Mouse (Mus musculus) heart, adult 2 months (tissue): ENCODE data around the gene Gipc2. TPM values are rescaled to one million over a fixed set of nuclear protein-coding genes. Genes with fewer than 3 reads are reported as not detected.

Experiments used
- DNase-seq, 2 experiments: peaks; one replicate each; pipeline ENCODE4 v3.0.0; 2021
- H3K27ac ChIP-seq: fragments of 200-600 bp; 2 replicates; pipeline ENCODE4 v1.8.1; 2022
- H3K27me3 ChIP-seq: fragments of 200-500 bp; 2 replicates; pipeline ENCODE4 v1.6.1; 2012; ENCODE audit warnings: mild to moderate bottlenecking, low read length, inconsistent platforms, mixed read lengths; ENCODE audit not compliant: control insufficient read depth, insufficient read depth
- H3K36me3 ChIP-seq: fragments of 200-500 bp; 2 replicates; pipeline ENCODE4 v1.6.1; 2012; ENCODE audit warnings: low read length, inconsistent platforms; ENCODE audit not compliant: control insufficient read depth, insufficient read depth
- H3K4me1 ChIP-seq: fragments of 200-500 bp; 2 replicates; pipeline ENCODE4 v1.6.1; 2011; ENCODE audit warnings: low read length; ENCODE audit not compliant: control insufficient read depth, insufficient read depth
- H3K4me3 ChIP-seq: fragments of 200-600 bp; 2 replicates; pipeline ENCODE4 v1.8.1; 2022
- H3K79me2 ChIP-seq: fragments of 200-500 bp; replicated peaks from 2 replicates; pipeline ENCODE4 v1.6.1; 2012; ENCODE audit warnings: mild to moderate bottlenecking, inconsistent platforms, low read length, moderate library complexity, mixed read lengths; ENCODE audit not compliant: control insufficient read depth, insufficient read depth
- H3K9ac ChIP-seq: fragments of 200-500 bp; 2 replicates; pipeline ENCODE4 v1.6.1; 2012; ENCODE audit warnings: low read depth, mild to moderate bottlenecking, control low read depth, inconsistent platforms, low read length, mixed read lengths
- CTCF ChIP-seq: fragments of 200-600 bp; IDR thresholded peaks from 2 replicates; pipeline ENCODE4 v1.8.1; 2022; ENCODE audit warnings: antibody characterized with exemption, mild to moderate bottlenecking, moderate library complexity
- EP300 ChIP-seq: fragments of 200-500 bp; IDR thresholded peaks from 2 replicates; pipeline ENCODE4 v1.6.1; 2011; ENCODE audit warnings: low read depth, low read length, control low read depth; ENCODE audit not compliant: insufficient read depth
- POLR2A ChIP-seq: fragments of 200-500 bp; IDR thresholded peaks from 2 replicates; pipeline ENCODE4 v1.6.1; 2011; ENCODE audit warnings: mild to moderate bottlenecking, low read depth, low read length, control low read depth; ENCODE audit not compliant: insufficient read depth
- WGBS: fragments of 180-500 bp; shearing (Covaris S2); methylation state at CpG from one replicate; pipeline ENCODE4 v1.1.7; 2018; 5-methylcytosine and 5-hydroxymethylcytosine counted together
- intact Hi-C: fragments of 180-260 bp; cut with DNase I; formaldehyde crosslinking; loops from one replicate; pipeline ENCODE4 v1.15.1; 2025
- polyA plus RNA-seq: library from polyadenylated mRNA; depleted of rRNA; stranded (reverse); fragments of >200 nt; gene quantifications from 2 replicates; pipeline ENCODE4 v1.2.3, GENCODE M21; 2012
- total RNA-seq, 2 experiments: library from RNA; stranded (reverse); gene quantifications; 2 replicates each; pipeline ENCODE4 v1.2.3; 2021

The Gipc2 gene
- total and polyA plus RNA-seq, 3 experiments = 3.5 to 6.1 (median 5.2) TPM

DNA sequence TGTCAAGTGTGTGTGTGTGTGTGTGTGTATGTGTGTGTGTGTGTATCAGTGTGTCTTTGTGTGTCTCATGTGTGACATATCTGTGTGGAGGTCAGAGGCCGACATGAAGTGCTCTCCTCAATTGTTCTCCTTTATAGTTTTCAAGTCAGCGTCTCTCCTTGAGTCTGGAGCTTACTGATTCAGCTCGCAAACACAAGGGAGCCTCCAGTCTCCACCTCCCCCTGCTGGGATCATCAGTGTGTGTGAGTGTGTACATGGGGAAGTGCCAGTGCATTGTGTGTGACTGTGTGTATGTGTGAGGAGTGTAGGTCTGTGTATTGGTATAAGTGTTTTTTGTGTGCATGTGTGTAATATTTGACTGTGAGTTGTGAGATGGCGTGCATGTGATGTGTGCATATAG, 62.6 kb downstream of the Gipc2 start:
- DNase-seq = no peak
- Histone ChIP-seq H3K4me1 (peaks cover 3% of the 10 kb centered on the region; the same call in 1 of the 2 replicates), H3K4me3 (no peak overlapping the region), H3K27me3 (no peaks in the 10 kb centered on the region; the same call in 1 of the 2 replicates), H3K36me3 (no peaks in the 10 kb centered on the region), H3K9ac (no peak overlapping the region), H3K27ac (no peak overlapping the region), H3K79me2 (no peaks in the 10 kb centered on the region)
- intact Hi-C loops = no loop called here
- 95% methylated on average over 4 of the region's 4 CpGs for WGBS
- TF ChIP-seq CTCF = no peak
- no peak for TF ChIP-seq POLR2A
- TF ChIP-seq EP300 = no peak

GRCm38 (mm10) chr3:152101459-152101858, 64.6 kb downstream of the Gipc2 start:
- DNase-seq = no peak
- H3K4me1 ChIP-seq = no peaks in the 10 kb centered on the region
- no peaks in the 10 kb centered on the region for H3K79me2 ChIP-seq
- H3K27me3 ChIP-seq = no peaks in the 10 kb centered on the region
- no peak overlapping the region for H3K4me3 ChIP-seq
- H3K9ac ChIP-seq = no peak overlapping the region
- WGBS = 93% methylated on average over 7 of the region's 7 CpGs
- TF ChIP-seq CTCF (0 out of 2 replicates have a peak, but pooled peaks have one; percentile 11), EP300 (no peak)
- no peaks in the 10 kb centered on the region for H3K36me3 ChIP-seq
- no peak overlapping the region for H3K27ac ChIP-seq
- intact Hi-C loops = no loop called here

GRCm38 (mm10) chr3:152100119-152100818, 65.8 kb downstream of the Gipc2 start:
- intact Hi-C loops = no loop called here
- WGBS = 67% methylated on average over 11 of the region's 11 CpGs
- no peak overlapping the region for H3K4me3 ChIP-seq
- no peaks in the 10 kb centered on the region for H3K79me2 ChIP-seq
- H3K27ac ChIP-seq = no peak overlapping the region
- H3K27me3 ChIP-seq = no peaks in the 10 kb centered on the region
- H3K4me1 ChIP-seq = no peaks in the 10 kb centered on the region
- no peak overlapping the region for H3K9ac ChIP-seq
- no peak for DNase-seq
- TF ChIP-seq CTCF (no peak), EP300 (no peak), POLR2A (no peak)
- H3K36me3 ChIP-seq = no peaks in the 10 kb centered on the region

GRCm38 (mm10) chr3:152095030-152095429, 71.0 kb downstream of the Gipc2 start:
- no peak for DNase-seq
- Histone ChIP-seq H3K27me3 (no peaks in the 10 kb centered on the region), H3K9ac (no peak overlapping the region), H3K27ac (no peak overlapping the region), H3K79me2 (no peaks in the 10 kb centered on the region), H3K36me3 (no peaks in the 10 kb centered on the region), H3K4me3 (no peak overlapping the region), H3K4me1 (no peaks in the 10 kb centered on the region)
- peak; percentile 80 for TF ChIP-seq CTCF
- TF ChIP-seq EP300 = no peak
- intact Hi-C loops = no loop called here
- 4% methylated on average over 3 of the region's 3 CpGs for WGBS

GRCm38 (mm10) chr3:152092385-152093057, 73.5 kb downstream of the Gipc2 start:
- TF ChIP-seq EP300 (no peak), CTCF (0 out of 2 replicates have a peak, but pooled peaks have one; percentile 12)
- no peak for DNase-seq
- H3K27me3 ChIP-seq = no peaks in the 10 kb centered on the region
- H3K27ac ChIP-seq = no peak overlapping the region
- H3K4me3 ChIP-seq = no peak overlapping the region
- H3K4me1 ChIP-seq = no peaks in the 10 kb centered on the region
- intact Hi-C loops = no loop called here
- no peak overlapping the region for H3K9ac ChIP-seq
- 50% methylated on average over 34 of the region's 34 CpGs for WGBS
- H3K79me2 ChIP-seq = no peaks in the 10 kb centered on the region
- no peaks in the 10 kb centered on the region for H3K36me3 ChIP-seq

GRCm38 (mm10) chr3:152089178-152089577, 76.9 kb downstream of the Gipc2 start:
- Histone ChIP-seq H3K4me1 (no peaks in the 10 kb centered on the region), H3K27ac (no peak overlapping the region), H3K4me3 (no peak overlapping the region), H3K36me3 (no peaks in the 10 kb centered on the region), H3K27me3 (no peaks in the 10 kb centered on the region), H3K79me2 (no peaks in the 10 kb centered on the region), H3K9ac (no peak overlapping the region)
- DNase-seq = peak; percentile 34 to 55
- peak; percentile 93 for TF ChIP-seq CTCF
- TF ChIP-seq EP300 = peak; percentile 87; the same call in 1 of the 2 replicates
- TF ChIP-seq POLR2A = no peak
- intact Hi-C loops = loop anchor here (1.0 to 2.0 kb wide), 4 partner anchors 252 to 372 kb away; partner anchors contain the start of gene Ptgfr
- 2% methylated on average over 4 of the region's 4 CpGs for WGBS
